Mouse (Mus musculus) liver, embryonic 15.5 days (tissue): ENCODE results near the gene Tmem233. TPM values are rescaled to one million over a fixed set of nuclear protein-coding genes. Genes with fewer than 3 reads are reported as not detected.

Experiments
- ATAC-seq: fragments of 200-750 bp; cut with Nextera tagmentation; 2 replicates; pipeline ENCODE4 v1.8.0; 2017; ENCODE audit warnings: moderate number of reproducible peaks, mild to moderate bottlenecking, moderate library complexity; ENCODE audit not compliant: insufficient read depth
- H3K27ac ChIP-seq: fragments of 300-500 bp; sonication (generic); replicated peaks from 2 replicates; pipeline ENCODE4 v1.5.1; 2015; ENCODE audit warnings: mild to moderate bottlenecking, inconsistent platforms
- H3K27me3 ChIP-seq: fragments of 300-500 bp; sonication (generic); 2 replicates; pipeline ENCODE4 v1.6.1; 2015; ENCODE audit warnings: mild to moderate bottlenecking, inconsistent platforms
- H3K36me3 ChIP-seq: fragments of 300-500 bp; sonication (generic); replicated peaks from 2 replicates; pipeline ENCODE4 v1.6.1; 2015; ENCODE audit warnings: moderate library complexity, mild to moderate bottlenecking, inconsistent platforms
- H3K4me1 ChIP-seq: fragments of 300-500 bp; sonication (generic); replicated peaks from 2 replicates; pipeline ENCODE4 v1.6.1; 2015; ENCODE audit warnings: inconsistent platforms
- H3K4me2 ChIP-seq: fragments of 300-500 bp; sonication (generic); 2 replicates; pipeline ENCODE4 v1.6.1; 2015; ENCODE audit warnings: moderate library complexity, mild to moderate bottlenecking, inconsistent platforms
- H3K4me3 ChIP-seq: fragments of 300-500 bp; sonication (generic); replicated peaks from 2 replicates; pipeline ENCODE4 v1.5.1; 2015; ENCODE audit warnings: mild to moderate bottlenecking, inconsistent platforms
- H3K9ac ChIP-seq: fragments of 300-500 bp; sonication (generic); 2 replicates; pipeline ENCODE4 v1.6.1; 2015; ENCODE audit warnings: moderate library complexity, mild to moderate bottlenecking, inconsistent platforms
- H3K9me3 ChIP-seq: fragments of 300-500 bp; sonication (generic); replicated peaks from 2 replicates; pipeline ENCODE4 v1.6.1; 2016; ENCODE audit warnings: inconsistent platforms
- WGBS: fragments of 180-500 bp; shearing (Covaris S2); methylation state at CpG from one replicate; pipeline ENCODE4 v1.1.7; 2015; ENCODE audit warnings: mixed read lengths; ENCODE audit not compliant: insufficient replicate concordance; 5-methylcytosine and 5-hydroxymethylcytosine counted together
- polyA plus RNA-seq: library from polyadenylated mRNA; unstranded; fragments of >200 nt; fragmentation: Nextera tagmentation; extraction: Ambion mirVana; gene quantifications from 2 replicates; pipeline ENCODE4 v1.2.1, GENCODE M21; 2015

Tmem233 gene
- polyA plus RNA-seq, 1 experiment from 2014 or later = not detected

- Histone ChIP-seq H3K9ac (no peak overlapping the region), H3K4me3 (no peak overlapping the region), H3K4me1 (peaks cover 15% of the 10 kb centered on the region), H3K27me3 (no peaks in the 10 kb centered on the region), H3K9me3 (no peaks in the 10 kb centered on the region), H3K36me3 (peaks cover 96% of the 10 kb centered on the region), H3K4me2 (no peak overlapping the region), H3K27ac (no peak overlapping the region)
- WGBS = 90% methylated on average over 10 of the region's 10 CpGs
- ATAC-seq = no peak
Measured at GRCm38 (mm10) chr5:116004271-116004670, 78.8 kb downstream of the Tmem233 start.

DNA sequence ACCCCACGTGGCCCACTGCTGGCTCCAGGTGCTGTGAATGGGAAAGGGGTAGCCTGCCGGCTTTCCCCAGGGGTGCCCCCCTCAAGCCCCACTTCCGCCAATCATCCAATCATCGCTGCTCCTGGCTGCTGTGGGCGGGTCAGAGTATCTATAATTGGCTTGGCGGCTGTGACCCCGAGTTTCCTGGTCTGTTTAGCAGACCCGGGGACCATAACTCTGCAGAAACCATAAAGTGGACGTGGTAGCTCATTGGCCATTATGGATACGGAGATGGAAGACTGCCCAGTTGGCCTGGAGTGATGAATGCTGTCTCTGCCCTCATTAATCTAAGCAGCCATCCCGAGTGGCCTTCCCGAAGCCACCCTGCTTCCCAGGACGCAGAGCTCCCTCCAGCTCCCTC is 79.2 kb downstream of the Tmem233 start:
- Histone ChIP-seq H3K9me3 (no peaks in the 10 kb centered on the region), H3K27ac (no peak overlapping the region), H3K9ac (no peak overlapping the region), H3K4me1 (peaks cover 10% of the 10 kb centered on the region; the same call in 1 of the 2 replicates), H3K4me2 (no peak overlapping the region), H3K36me3 (peaks cover 96% of the 10 kb centered on the region), H3K4me3 (no peak overlapping the region), H3K27me3 (no peaks in the 10 kb centered on the region)
- no peak for ATAC-seq
- WGBS = 73% methylated on average over 13 of the region's 13 CpGs

- Histone ChIP-seq H3K27me3 (no peaks in the 10 kb centered on the region), H3K4me3 (no peak overlapping the region), H3K9me3 (no peaks in the 10 kb centered on the region), H3K27ac (no peak overlapping the region), H3K9ac (no peak overlapping the region), H3K4me2 (no peak overlapping the region), H3K36me3 (peaks cover 93% of the 10 kb centered on the region), H3K4me1 (peaks cover 10% of the 10 kb centered on the region; the same call in 1 of the 2 replicates)
- no peak for ATAC-seq
- WGBS = 81% methylated on average over 8 of the region's 8 CpGs
Measured at GRCm38 (mm10) chr5:116003154-116003553, 79.9 kb downstream of the Tmem233 start.

DNA sequence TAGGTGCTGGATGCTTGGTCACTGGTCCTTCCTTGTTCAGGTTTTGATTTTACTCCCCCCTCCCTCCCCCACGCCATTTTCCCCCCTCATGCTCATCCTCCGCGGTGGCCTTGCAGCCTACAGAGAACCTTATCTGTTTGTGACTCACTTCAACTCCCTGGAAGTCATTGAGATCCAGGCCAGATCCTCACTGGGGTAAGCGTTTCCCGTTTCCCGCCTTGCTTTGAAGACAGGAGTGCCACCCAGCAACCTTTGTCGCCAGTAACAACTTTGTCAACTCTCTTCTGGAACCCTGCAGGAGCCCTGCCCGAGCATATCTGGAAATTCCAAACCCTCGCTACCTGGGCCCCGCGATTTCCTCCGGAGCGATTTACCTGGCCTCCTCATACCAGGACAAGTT is 85.7 kb downstream of the Tmem233 start:
- ATAC-seq = no peak
- H3K36me3 ChIP-seq = peaks cover 94% of the 10 kb centered on the region
- WGBS = 79% methylated on average over 13 of the region's 13 CpGs

GRCm38 (mm10) chr5:115994101-115994500 is 88.9 kb downstream of the Tmem233 start:
- 95% methylated on average over 15 of the region's 15 CpGs for WGBS
- Histone ChIP-seq H3K27me3 (no peaks in the 10 kb centered on the region), H3K36me3 (peaks cover 95% of the 10 kb centered on the region), H3K4me3 (no peak overlapping the region), H3K9ac (no peak overlapping the region), H3K9me3 (no peaks in the 10 kb centered on the region), H3K4me2 (no peak overlapping the region), H3K4me1 (no peaks in the 10 kb centered on the region), H3K27ac (no peak overlapping the region)
- no peak for ATAC-seq

More for the DNA sequence above, 85.7 kb downstream of the Tmem233 start:
- H3K4me2 ChIP-seq = no peak overlapping the region
- H3K4me3 ChIP-seq = no peak overlapping the region
- H3K9ac ChIP-seq = no peak overlapping the region
- no peaks in the 10 kb centered on the region for H3K4me1 ChIP-seq
- no peaks in the 10 kb centered on the region for H3K27me3 ChIP-seq
- no peaks in the 10 kb centered on the region for H3K9me3 ChIP-seq
- no peak overlapping the region for H3K27ac ChIP-seq

- WGBS = 91% methylated on average over 11 of the region's 11 CpGs
- Histone ChIP-seq H3K27me3 (no peaks in the 10 kb centered on the region), H3K4me2 (no peak overlapping the region), H3K4me3 (no peak overlapping the region), H3K27ac (no peak overlapping the region), H3K4me1 (no peaks in the 10 kb centered on the region), H3K9me3 (no peaks in the 10 kb centered on the region), H3K36me3 (peaks cover 100% of the 10 kb centered on the region), H3K9ac (no peak overlapping the region)
- ATAC-seq = no peak
Measured at GRCm38 (mm10) chr5:115991717-115992116, 91.3 kb downstream of the Tmem233 start.

Other genes starting within 250 kb of the Tmem233 start
- gene Cit, start 238.0 kb downstream of the Tmem233 start, polyA plus RNA-seq = 36.3 and 36.4 TPM in 2 replicates
- 89.4 and 101 TPM in 2 replicates for gene Prkab1, start 58.7 kb downstream of the Tmem233 start, polyA plus RNA-seq
- 0.03 TPM in 1 of 2 replicates, not detected in the other for gene Ccdc60, start 205.7 kb upstream of the Tmem233 start, polyA plus RNA-seq